27 mouse cellular contexts compared by ENCODE assay signal in the genomic region with DNA sequence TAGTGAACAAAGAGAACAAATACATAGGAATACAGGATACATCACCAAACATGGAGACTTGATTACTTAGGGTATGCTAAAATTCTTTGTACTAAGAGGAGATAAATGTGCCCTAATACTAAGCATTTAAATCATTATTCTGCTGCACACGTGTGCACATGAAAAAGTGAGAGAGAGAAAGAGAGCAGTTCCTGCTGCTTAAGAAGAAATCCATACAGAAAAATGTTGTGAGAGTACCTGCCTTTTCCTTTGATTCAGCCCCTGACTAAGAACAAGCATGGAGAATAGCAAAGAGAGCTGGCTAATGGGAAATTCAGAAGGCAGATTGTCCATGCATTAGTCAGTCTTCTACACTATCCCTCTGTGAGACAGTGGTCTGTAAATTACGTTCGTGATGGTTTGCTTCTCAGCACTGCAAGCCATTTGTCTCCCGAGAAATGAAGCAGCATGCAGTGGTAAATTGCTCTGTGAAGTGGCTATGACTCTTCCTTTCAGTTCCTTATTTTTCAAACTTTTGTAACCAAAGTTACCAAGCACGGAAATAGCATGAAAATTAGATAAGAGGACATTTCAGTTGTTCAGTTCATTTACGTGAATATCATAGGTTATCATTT.
DNase-seq lines count a peak whose midpoint lies in the region; ATAC-seq and TF ChIP-seq lines count a peak whose summit lies in the region.
"Had no signal": no experiment of that assay in that cellular context is flagged by ENCODE, and none has a peak within 500 bp of the region (broad histone marks: within the 10 kb centered on the region; RNA-seq: fewer than 3 reads in every experiment).

No protein-coding gene starts in this region.

- peak; percentile 7 for DNase-seq in liver, adult 2 months (ENCODE audit: extremely low read depth, low read depth, low spot score)
- no peak for DNase-seq in liver
- peak; percentile 45 to 51 for DNase-seq in B cell, adult 2 months
- DNase-seq in spleen, postnatal 10 days (ENCODE audit: low spot score in 2 of 2), result no peak
- DNase-seq: adrenal gland, adult 8-10 months; cerebellum, adult 11-12 months; cerebellum, postnatal 36 days; gastrocnemius, postnatal 10 days; heart, adult 2 months; kidney, adult 8-10 months; kidney, postnatal 36 days; layer of hippocampus, adult 9-11 months; left cerebral cortex, postnatal 4 days; lung, adult 18-20 months; retina, postnatal 1 day had no signal

- no peak overlapping the region for H3K4me3 ChIP-seq in liver, adult 2 months (ENCODE audit: insufficient read depth, low read depth, low read length)
- no peak overlapping the region for H3K4me3 ChIP-seq in kidney, embryonic 16.5 days (ENCODE audit: low read length)
- no peak overlapping the region for H3K4me3 ChIP-seq in intestine, postnatal 0 days (ENCODE audit: low read depth, low read length)
- H3K4me3 ChIP-seq: embryonic facial prominence, embryonic 12.5 days; erythroblast, embryonic 14.5 days; heart, adult 2 months; hindbrain, embryonic 10.5 days; left cerebral cortex, adult 2 months had no signal

- no peaks in the 10 kb centered on the region for H3K9me3 ChIP-seq in kidney, embryonic 16.5 days (ENCODE audit: low read length)
- H3K9me3 ChIP-seq in intestine, postnatal 0 days (ENCODE audit: control insufficient read depth), result no peaks in the 10 kb centered on the region
- H3K9me3 ChIP-seq: embryonic facial prominence, embryonic 12.5 days; hindbrain, embryonic 10.5 days had no signal

- no peaks in the 10 kb centered on the region for H3K36me3 ChIP-seq in liver, adult 2 months (ENCODE audit: control insufficient read depth, insufficient read depth, low read length)
- no peaks in the 10 kb centered on the region for H3K36me3 ChIP-seq in kidney, embryonic 16.5 days (ENCODE audit: insufficient read depth, low read length)
- no peaks in the 10 kb centered on the region for H3K36me3 ChIP-seq in intestine, postnatal 0 days (ENCODE audit: control insufficient read depth, insufficient read depth)
- H3K36me3 ChIP-seq: embryonic facial prominence, embryonic 12.5 days; hindbrain, embryonic 10.5 days had no signal

- TF ChIP-seq POLR2A in liver, adult 2 months (IDR thresholded peaks at IDR 0.05; ENCODE audit: extremely low read depth, insufficient read depth, low read length), result no peak

- H3K4me1 ChIP-seq in liver, adult 2 months (ENCODE audit: control insufficient read depth, insufficient read depth, low read length), result no peaks in the 10 kb centered on the region
- no peaks in the 10 kb centered on the region for H3K4me1 ChIP-seq in kidney, embryonic 16.5 days (ENCODE audit: insufficient read depth, low read length)
- no peaks in the 10 kb centered on the region for H3K4me1 ChIP-seq in intestine, postnatal 0 days (replicated peaks; ENCODE audit: control insufficient read depth, insufficient read depth, low read length)
- H3K4me1 ChIP-seq: embryonic facial prominence, embryonic 12.5 days; hindbrain, embryonic 10.5 days had no signal

- ATAC-seq in common myeloid progenitor, adult 5-6 weeks (replicated peaks; ENCODE audit: low read depth, poor library complexity, severe bottlenecking), result peak; percentile 99
- peak; percentile 87 for ATAC-seq in monocyte, adult 5-6 weeks (replicated peaks; ENCODE audit: insufficient number of reproducible peaks, low FRiP score, low TSS enrichment, poor library complexity, severe bottlenecking)
- ATAC-seq in kidney, embryonic 16.5 days (ENCODE audit: low FRiP score, low TSS enrichment), result no peak
- ATAC-seq in intestine, postnatal 0 days, result no peak
- ATAC-seq: forebrain, embryonic 14.5 days; hindbrain, postnatal 0 days; Patski had no signal

- H3K9ac ChIP-seq in liver, adult 2 months (ENCODE audit: low read depth, low read length), result no peak overlapping the region
- no peak overlapping the region for H3K9ac ChIP-seq in kidney, embryonic 16.5 days (replicated peaks; ENCODE audit: low read length)
- H3K9ac ChIP-seq in intestine, postnatal 0 days (ENCODE audit: low read depth, low read length), result no peak overlapping the region
- H3K9ac ChIP-seq: embryonic facial prominence, embryonic 12.5 days had no signal

- H3K4me2 ChIP-seq in kidney, embryonic 16.5 days (replicated peaks; ENCODE audit: low read depth, low read length), result no peak overlapping the region
- no peak overlapping the region for H3K4me2 ChIP-seq in intestine, postnatal 0 days (replicated peaks; ENCODE audit: low read depth)
- H3K4me2 ChIP-seq: embryonic facial prominence, embryonic 12.5 days; liver, embryonic 11.5 days had no signal

- no peak overlapping the region for H3K27ac ChIP-seq in liver, adult 2 months (replicated peaks; ENCODE audit: insufficient read depth, low read depth, low read length)
- H3K27ac ChIP-seq in kidney, embryonic 16.5 days (ENCODE audit: low read length), result no peak overlapping the region
- no peak overlapping the region for H3K27ac ChIP-seq in intestine, postnatal 0 days (ENCODE audit: low read depth, low read length)
- H3K27ac ChIP-seq: embryonic facial prominence, embryonic 12.5 days; heart, adult 2 months; hindbrain, embryonic 10.5 days; hindbrain, postnatal 0 days; left cerebral cortex, adult 2 months had no signal

- WGBS in liver, adult 2 months, result 55% methylated on average over 6 of the region's 6 CpGs
- 49% methylated on average over 6 of the region's 6 CpGs for WGBS in kidney, embryonic 16.5 days
- 52% methylated on average over 6 of the region's 6 CpGs for WGBS in intestine, postnatal 0 days

- H3K79me2 ChIP-seq in liver, adult 2 months (ENCODE audit: control insufficient read depth, insufficient read depth, low read length), result no peaks in the 10 kb centered on the region

- TF ChIP-seq CTCF in liver, adult 2 months (IDR thresholded peaks at IDR 0.05; ENCODE audit: low read depth, low read length), result no peak
- no peak for TF ChIP-seq CTCF in intestine, postnatal 0 days (IDR thresholded peaks at IDR 0.05; ENCODE audit: low read depth)

- H3K27me3 ChIP-seq in liver, adult 2 months (ENCODE audit: control insufficient read depth, insufficient read depth, low read length), result no peaks in the 10 kb centered on the region
- no peaks in the 10 kb centered on the region for H3K27me3 ChIP-seq in kidney, embryonic 16.5 days (ENCODE audit: insufficient read depth, low read length)
- no peaks in the 10 kb centered on the region for H3K27me3 ChIP-seq in intestine, postnatal 0 days (replicated peaks; ENCODE audit: control insufficient read depth, insufficient read depth, low read length)
- H3K27me3 ChIP-seq: embryonic facial prominence, embryonic 12.5 days had no signal

Comparison
In these comparisons a context has a peak if more than half of its experiments do, and no peak if none do; other contexts are left out.
1. DNase-seq: peak in liver, adult 2 months (single experiment) and B cell, adult 2 months (2 of 2); none in liver (single experiment) and spleen, postnatal 10 days (0 of 2).
2. ATAC-seq: peak in common myeloid progenitor, adult 5-6 weeks (single experiment) and monocyte, adult 5-6 weeks (single experiment); none in kidney, embryonic 16.5 days (single experiment) and intestine, postnatal 0 days (single experiment).